Mouse (Mus musculus): ENCODE results near the gene Pnmal1.

DNA sequence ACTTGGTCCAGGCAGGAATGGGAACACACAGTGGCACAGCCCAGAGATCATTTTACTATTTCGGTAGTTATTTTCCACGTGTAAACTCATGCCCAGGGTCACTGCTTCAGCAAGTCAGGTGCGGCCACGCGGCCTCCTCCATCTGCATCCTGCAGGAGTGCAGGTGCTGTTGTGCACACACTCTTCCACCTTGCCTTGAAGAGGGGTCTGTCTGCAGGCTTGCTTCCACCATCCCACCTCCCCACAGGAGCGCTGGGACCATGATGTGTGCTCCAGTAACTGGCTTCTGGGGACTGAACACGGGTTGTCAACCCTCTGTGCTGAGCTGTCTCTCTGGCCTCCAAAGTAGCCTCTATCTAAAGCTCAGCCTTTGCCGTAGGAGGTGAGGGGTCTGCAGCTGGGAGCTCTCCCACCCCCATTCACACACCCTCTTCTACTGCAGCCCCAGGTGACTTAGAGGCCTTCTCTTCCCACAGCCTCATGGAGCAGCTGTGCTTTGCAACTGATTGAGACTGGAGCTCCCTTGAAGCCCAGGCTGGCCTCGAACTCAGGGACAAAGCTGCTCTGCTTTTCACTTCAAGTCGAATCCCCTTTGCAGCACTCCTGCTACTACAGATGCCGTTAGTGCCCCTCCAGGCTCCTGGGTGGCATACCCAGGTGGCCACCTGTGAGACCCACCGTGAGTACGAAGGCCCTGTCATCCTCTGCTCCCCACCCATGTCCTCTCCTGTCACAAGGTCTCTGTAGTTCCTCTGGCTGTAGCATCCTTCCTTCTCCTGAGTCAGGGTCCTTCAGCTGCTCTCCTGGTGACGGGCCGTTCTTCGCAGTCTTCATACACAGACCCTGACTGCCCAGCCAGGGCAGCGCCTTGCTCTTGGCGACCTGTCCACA lies 44.8 kb upstream of the Pnmal1 start:
- TF ChIP-seq CTCF (IDR thresholded peaks at IDR 0.05; ENCODE audit: control insufficient read depth, insufficient read depth, insufficient read length) (no peak), MAX (IDR thresholded peaks at IDR 0.05) (no peak), MYOG (IDR thresholded peaks at IDR 0.05; ENCODE audit: control insufficient read depth, extremely low read depth, insufficient read length) (no peak), CEBPB (IDR thresholded peaks at IDR 0.05; ENCODE audit: low read depth) (no peak)

All from C2C12 (cell line).